Mouse (Mus musculus) right cerebral cortex, postnatal 4 days (tissue): Measurements from ENCODE around the gene H2al1c.
A peak's percentile ranks its signal among the peaks of the same experiment; 100 is the strongest.
"Not testable (repeated sequence)": the region's sequence is repeated elsewhere in the genome, so short reads cannot be mapped to it uniquely, and the experiment has no call there.

Source experiments
- DNase-seq: peaks from one replicate; pipeline ENCODE4 v3.0.0-alpha.2; 2022

Gene H2al1c

GRCm38 (mm10) chrX:11305355-11305754, at the start of gene H2al1c:
Gene H2al1c, plus strand, starts transcription at chrX:11305655.
- DNase-seq: not testable (repeated sequence)

- no peak for DNase-seq
Measured at GRCm38 (mm10) chrX:11264918-11265317, 40.5 kb upstream of the H2al1c start.

- DNase-seq: no peak
Measured at GRCm38 (mm10) chrX:11267791-11268190, 37.7 kb upstream of the H2al1c start.

- peak; percentile 3 for DNase-seq
Measured at GRCm38 (mm10) chrX:11269074-11269473, 36.4 kb upstream of the H2al1c start.

GRCm38 (mm10) chrX:11273190-11273589, 32.3 kb upstream of the H2al1c start:
- no peak for DNase-seq

- no peak for DNase-seq
Measured at GRCm38 (mm10) chrX:11277083-11277482, 28.4 kb upstream of the H2al1c start.

GRCm38 (mm10) chrX:11280741-11281140, 24.7 kb upstream of the H2al1c start:
- DNase-seq: no peak

- DNase-seq: no peak
Measured at GRCm38 (mm10) chrX:11288306-11288882, 17.1 kb upstream of the H2al1c start.

GRCm38 (mm10) chrX:11289244-11289643, 16.2 kb upstream of the H2al1c start:
- DNase-seq: no peak

GRCm38 (mm10) chrX:11298957-11299356, 6.5 kb upstream of the H2al1c start, which contains the start of gene H2al1a:
Gene H2al1a, plus strand, starts transcription at chrX:11299257.
- not testable (repeated sequence) for DNase-seq

- DNase-seq: not testable (repeated sequence)
Measured at GRCm38 (mm10) chrX:11302132-11302531, 3.3 kb upstream of the H2al1c start, which contains the start of gene H2al1b. Gene H2al1b, plus strand, starts transcription at chrX:11302432.

GRCm38 (mm10) chrX:11308524-11308923, 3.1 kb downstream of the H2al1c start, which contains the start of gene H2al1d:
Gene H2al1d, plus strand, starts transcription at chrX:11308824.
- not testable (repeated sequence) for DNase-seq

GRCm38 (mm10) chrX:11311634-11312033, 6.2 kb downstream of the H2al1c start, which contains the start of gene H2al1e:
Gene H2al1e, plus strand, starts transcription at chrX:11311934.
- DNase-seq: not testable (repeated sequence)

GRCm38 (mm10) chrX:11314858-11315257, 9.4 kb downstream of the H2al1c start, which contains the start of gene H2al1f:
Gene H2al1f, plus strand, starts transcription at chrX:11315158.
- not testable (repeated sequence) for DNase-seq

GRCm38 (mm10) chrX:11317956-11318355, 12.5 kb downstream of the H2al1c start, which contains the start of gene H2al1g:
Gene H2al1g, plus strand, starts transcription at chrX:11318256.
- not testable (repeated sequence) for DNase-seq

GRCm38 (mm10) chrX:11321192-11321591, 15.7 kb downstream of the H2al1c start, which contains the start of gene H2al1h:
Gene H2al1h, plus strand, starts transcription at chrX:11321492.
- DNase-seq: not testable (repeated sequence)

- not testable (repeated sequence) for DNase-seq
Measured at GRCm38 (mm10) chrX:11324359-11324758, 18.9 kb downstream of the H2al1c start, which contains the start of gene H2al1i. Gene H2al1i, plus strand, starts transcription at chrX:11324659.

- DNase-seq: not testable (repeated sequence)
Measured at GRCm38 (mm10) chrX:11327522-11327921, 22.1 kb downstream of the H2al1c start, which contains the start of gene H2al1j. Gene H2al1j, plus strand, starts transcription at chrX:11327822.

- no peak for DNase-seq
Measured at GRCm38 (mm10) chrX:11345762-11346161, 40.3 kb downstream of the H2al1c start.

- no peak for DNase-seq
Measured at GRCm38 (mm10) chrX:11346756-11347155, 41.3 kb downstream of the H2al1c start.
